Mouse (Mus musculus) G1E (cell line): ENCODE results near the gene Catsper2. TPM values are rescaled to one million over a fixed set of nuclear protein-coding genes. Genes with fewer than 3 reads are reported as not detected.

Source experiments
- ATAC-seq: 2 replicates; pipeline ENCODE4 v1.8.0; 2016; ENCODE audit warnings: mild to moderate bottlenecking; ENCODE audit not compliant: insufficient number of reproducible peaks, poor library complexity, low FRiP score, severe bottlenecking; ENCODE audit errors: extremely low read depth
- DNase-seq: peaks from one replicate; pipeline ENCODE4 v3.0.0; 2012; ENCODE audit warnings: low spot score
- H3K27me3 ChIP-seq: 2 replicates; pipeline ENCODE4 v1.6.1; 2012; ENCODE audit warnings: mild to moderate bottlenecking, low read length, inconsistent platforms; ENCODE audit not compliant: insufficient read depth
- H3K36me3 ChIP-seq: replicated peaks from 2 replicates; pipeline ENCODE3; 2012; ENCODE audit warnings: mild to moderate bottlenecking, inconsistent platforms
- H3K4me1 ChIP-seq: 2 replicates; pipeline ENCODE4 v1.6.1; 2012; ENCODE audit warnings: low read depth, low read length, inconsistent platforms, mixed read lengths; ENCODE audit not compliant: insufficient read depth
- H3K4me3 ChIP-seq: 2 replicates; pipeline ENCODE4 v1.5.1; 2012; ENCODE audit warnings: low read depth, mild to moderate bottlenecking, inconsistent platforms, low read length, moderate library complexity, mixed read lengths
- H3K9me3 ChIP-seq: replicated peaks from 2 replicates; pipeline ENCODE4 v1.6.1; 2012; ENCODE audit warnings: inconsistent platforms
- CTCF ChIP-seq: IDR thresholded peaks from 2 replicates; pipeline ENCODE4 v1.5.1; 2012; ENCODE audit warnings: low read depth, low read length, inconsistent platforms, mixed read lengths
- GATA1 ChIP-seq: IDR thresholded peaks from 2 replicates; pipeline ENCODE4 v1.6.1; 2012; ENCODE audit warnings: borderline replicate concordance, low read length, inconsistent platforms, mixed read lengths
- GATA2 ChIP-seq: IDR thresholded peaks from 2 replicates; pipeline ENCODE4 v1.6.1; 2012; ENCODE audit warnings: low read depth, low read length, inconsistent platforms, borderline replicate concordance
- POLR2AphosphoS5 ChIP-seq: IDR thresholded peaks from 2 replicates; pipeline ENCODE4 v1.6.1; 2012; ENCODE audit warnings: low read depth, low read length, inconsistent platforms; ENCODE audit not compliant: insufficient replicate concordance
- TAL1 ChIP-seq: conservative IDR thresholded peaks from 2 replicates; pipeline ENCODE4 v1.6.1; 2012; ENCODE audit warnings: low read depth, low read length, inconsistent platforms, mixed read lengths
- polyA plus RNA-seq: library from polyadenylated mRNA; stranded (reverse); fragments of >175 nt; gene quantifications from 2 replicates; pipeline ENCODE4 v1.2.3, GENCODE M21; 2012
- total RNA-seq, 2 experiments: library from RNA; stranded (forward) in 1 of 2; stranded (reverse) in 1 of 2; fragments of 200-1000 nt in 1 of 2; fragments of >200 nt in 1 of 2; fragmentation: Nextera tagmentation in 1 of 2; gene quantifications; 2 replicates each; pipeline ENCODE4 v1.2.3; 2014 to 2017

The Catsper2 gene
- total and polyA plus RNA-seq, 3 experiments, result 0.11 to 2.9 (median 0.55) TPM

- no peaks in the 10 kb centered on the region for H3K9me3 ChIP-seq
- H3K4me3 ChIP-seq, result no peak overlapping the region
- no peak for TF ChIP-seq CTCF
- no peak for TF ChIP-seq GATA2
- no peak for TF ChIP-seq POLR2AphosphoS5
- TF ChIP-seq GATA1, result no peak
- TF ChIP-seq TAL1, result no peak
- peaks cover 61% of the 10 kb centered on the region for H3K4me1 ChIP-seq
- DNase-seq, result no peak
- H3K27me3 ChIP-seq, result no peaks in the 10 kb centered on the region
- no peak for ATAC-seq
- peaks cover 57% of the 10 kb centered on the region for H3K36me3 ChIP-seq
Measured at GRCm38 (mm10) chr2:121452361-121452760, 38.8 kb upstream of the Catsper2 start.

- Histone ChIP-seq H3K36me3 (peaks cover 49% of the 10 kb centered on the region), H3K4me3 (peak overlapping the region; percentile 91), H3K27me3 (no peaks in the 10 kb centered on the region), H3K9me3 (no peaks in the 10 kb centered on the region), H3K4me1 (peaks cover 65% of the 10 kb centered on the region)
- peak; percentile 30 for DNase-seq
- no peak for ATAC-seq
- no peak for TF ChIP-seq GATA2
- no peak for TF ChIP-seq TAL1
- no peak for TF ChIP-seq GATA1
- TF ChIP-seq CTCF, result no peak
Measured at GRCm38 (mm10) chr2:121450093-121450492, 36.5 kb upstream of the Catsper2 start.

GRCm38 (mm10) chr2:121449545-121450011 lies 36.0 kb upstream of the Catsper2 start:
- DNase-seq (peak; percentile 20), ATAC-seq (no peak)
- Histone ChIP-seq H3K9me3 (no peaks in the 10 kb centered on the region), H3K36me3 (peaks cover 44% of the 10 kb centered on the region), H3K4me3 (peak overlapping the region; percentile 91), H3K4me1 (peaks cover 65% of the 10 kb centered on the region), H3K27me3 (no peaks in the 10 kb centered on the region)
- no peak for TF ChIP-seq POLR2AphosphoS5
- TF ChIP-seq TAL1, result no peak

GRCm38 (mm10) chr2:121448739-121449535 lies 35.3 kb upstream of the Catsper2 start, which contains the start of gene Serf2:
TSS of gene Serf2 (plus strand) at chr2:121449195.
- Histone ChIP-seq H3K4me3 (peak within 1 kb of the TSS; percentile 91), H3K4me1 (peaks cover 68% of the 10 kb centered on the region), H3K36me3 (peaks cover 37% of the 10 kb centered on the region), H3K9me3 (no peaks in the 10 kb centered on the region), H3K27me3 (no peaks in the 10 kb centered on the region)
- TF ChIP-seq GATA1 (no peak), CTCF (no peak), TAL1 (no peak), GATA2 (no peak), POLR2AphosphoS5 (no peak)
- peak; percentile 91 for ATAC-seq
- peak; percentile 96 for DNase-seq

- peak overlapping the region; percentile 91 for H3K4me3 ChIP-seq
- DNase-seq (no peak), ATAC-seq (no peak)
- peaks cover 29% of the 10 kb centered on the region for H3K36me3 ChIP-seq
- peaks cover 65% of the 10 kb centered on the region for H3K4me1 ChIP-seq
- TF ChIP-seq GATA2 (no peak), TAL1 (no peak), CTCF (no peak), POLR2AphosphoS5 (no peak), GATA1 (no peak)
- H3K9me3 ChIP-seq, result no peaks in the 10 kb centered on the region
- H3K27me3 ChIP-seq, result no peaks in the 10 kb centered on the region
Measured at GRCm38 (mm10) chr2:121448136-121448535, 34.5 kb upstream of the Catsper2 start.

GRCm38 (mm10) chr2:121447006-121447405 lies 33.4 kb upstream of the Catsper2 start:
- Histone ChIP-seq H3K36me3 (peaks cover 18% of the 10 kb centered on the region), H3K27me3 (no peaks in the 10 kb centered on the region), H3K9me3 (no peaks in the 10 kb centered on the region), H3K4me1 (peaks cover 69% of the 10 kb centered on the region), H3K4me3 (no peak overlapping the region)
- ATAC-seq (no peak), DNase-seq (no peak)
- no peak for TF ChIP-seq GATA2

GRCm38 (mm10) chr2:121446506-121446905 lies 32.9 kb upstream of the Catsper2 start:
- no peak overlapping the region; the same call in 1 of the 2 replicates for H3K4me3 ChIP-seq
- DNase-seq (no peak), ATAC-seq (no peak)
- no peaks in the 10 kb centered on the region for H3K9me3 ChIP-seq
- H3K36me3 ChIP-seq, result peaks cover 17% of the 10 kb centered on the region
- peaks cover 70% of the 10 kb centered on the region for H3K4me1 ChIP-seq
- TF ChIP-seq CTCF, result no peak
- TF ChIP-seq TAL1, result no peak
- no peak for TF ChIP-seq GATA1
- TF ChIP-seq GATA2, result no peak
- TF ChIP-seq POLR2AphosphoS5, result no peak
- 0 out of 2 replicates have a peak, but pooled peaks cover 2% of the 10 kb centered on the region for H3K27me3 ChIP-seq
